Mouse (Mus musculus) midbrain, embryonic 16.5 days (tissue): ENCODE data around the gene Ccdc13. TPM values are rescaled to one million over a fixed set of nuclear protein-coding genes. Genes with fewer than 3 reads are reported as not detected.
A peak's percentile ranks its signal among the peaks of the same experiment; 100 is the strongest.

ENCODE experiments used
- ATAC-seq: fragments of 200-750 bp; cut with Nextera tagmentation; 2 replicates; pipeline ENCODE4 v1.8.0; 2017; ENCODE audit warnings: moderate TSS enrichment
- H3K27ac ChIP-seq: fragments of 300-500 bp; sonication (generic); 2 replicates; pipeline ENCODE4 v1.5.1; 2014; ENCODE audit warnings: mild to moderate bottlenecking, low read length, mixed read lengths
- H3K27me3 ChIP-seq: fragments of 300-500 bp; sonication (generic); 2 replicates; pipeline ENCODE4 v1.6.1; 2014; ENCODE audit warnings: low read depth, low read length, mixed read lengths; ENCODE audit not compliant: control insufficient read depth, insufficient read depth
- H3K36me3 ChIP-seq: fragments of 300-500 bp; sonication (generic); 2 replicates; pipeline ENCODE4 v1.6.1; 2014; ENCODE audit warnings: mild to moderate bottlenecking, low read length, moderate library complexity, mixed read lengths; ENCODE audit not compliant: control insufficient read depth, insufficient read depth
- H3K4me1 ChIP-seq: fragments of 300-500 bp; sonication (generic); 2 replicates; pipeline ENCODE4 v1.6.1; 2014; ENCODE audit warnings: mild to moderate bottlenecking, low read length, mixed read lengths; ENCODE audit not compliant: control insufficient read depth, insufficient read depth
- H3K4me2 ChIP-seq: fragments of 300-500 bp; sonication (generic); 2 replicates; pipeline ENCODE4 v1.6.1; 2014; ENCODE audit warnings: mild to moderate bottlenecking, low read length, mixed read lengths
- H3K4me3 ChIP-seq: fragments of 300-500 bp; sonication (generic); 2 replicates; pipeline ENCODE4 v1.5.1; 2014; ENCODE audit warnings: low read depth, mild to moderate bottlenecking, low read length, moderate library complexity, mixed read lengths
- H3K9ac ChIP-seq: fragments of 300-500 bp; sonication (generic); 2 replicates; pipeline ENCODE4 v1.6.1; 2014; ENCODE audit warnings: low read depth, low read length, mixed read lengths
- H3K9me3 ChIP-seq: fragments of 300-500 bp; sonication (generic); replicated peaks from 2 replicates; pipeline ENCODE4 v1.6.1; 2014; ENCODE audit warnings: mild to moderate bottlenecking, low read length, mixed read lengths; ENCODE audit not compliant: control insufficient read depth, poor library complexity, severe bottlenecking
- WGBS: fragments of 180-500 bp; shearing (Covaris S2); extraction: QIAGEN DNeasy Blood & Tissue Kit; methylation state at CpG from one replicate; pipeline ENCODE4 v1.1.7; 2014; 5-methylcytosine and 5-hydroxymethylcytosine counted together
- polyA plus RNA-seq: library from polyadenylated mRNA; unstranded; fragments of >200 nt; fragmentation: Nextera tagmentation; extraction: Ambion mirVana; gene quantifications from 2 replicates; pipeline ENCODE4 v1.2.1, GENCODE M21; 2015

Ccdc13 gene
- polyA plus RNA-seq, 1 experiment from 2014 or later = 5.1 TPM

- WGBS = under 1% methylated on average over 36 of the region's 39 CpGs
- Histone ChIP-seq H3K36me3 (no peaks in the 10 kb centered on the region), H3K9me3 (no peaks in the 10 kb centered on the region), H3K9ac (peak overlapping the region; percentile 85), H3K27ac (peak overlapping the region; percentile 93), H3K4me2 (peak overlapping the region; percentile 76), H3K4me1 (peaks cover 8% of the 10 kb centered on the region), H3K27me3 (no peaks in the 10 kb centered on the region), H3K4me3 (peak overlapping the region; percentile 76)
- no peak; the same call in none of the 2 replicates for ATAC-seq
These were observed 17.6 kb upstream of the Ccdc13 start for GRCm38 (mm10) chr9:121856649-121857416.

GRCm38 (mm10) chr9:121854246-121854645, 15.0 kb upstream of the Ccdc13 start:
- Histone ChIP-seq H3K4me3 (no peak overlapping the region), H3K27ac (no peak overlapping the region), H3K4me2 (no peak overlapping the region), H3K9ac (no peak overlapping the region), H3K36me3 (peaks cover 2% of the 10 kb centered on the region; the same call in 1 of the 2 replicates), H3K27me3 (no peaks in the 10 kb centered on the region), H3K9me3 (no peaks in the 10 kb centered on the region), H3K4me1 (peaks cover 8% of the 10 kb centered on the region)
- no peak for ATAC-seq
- WGBS = 93% methylated on average over 3 of the region's 3 CpGs

DNA sequence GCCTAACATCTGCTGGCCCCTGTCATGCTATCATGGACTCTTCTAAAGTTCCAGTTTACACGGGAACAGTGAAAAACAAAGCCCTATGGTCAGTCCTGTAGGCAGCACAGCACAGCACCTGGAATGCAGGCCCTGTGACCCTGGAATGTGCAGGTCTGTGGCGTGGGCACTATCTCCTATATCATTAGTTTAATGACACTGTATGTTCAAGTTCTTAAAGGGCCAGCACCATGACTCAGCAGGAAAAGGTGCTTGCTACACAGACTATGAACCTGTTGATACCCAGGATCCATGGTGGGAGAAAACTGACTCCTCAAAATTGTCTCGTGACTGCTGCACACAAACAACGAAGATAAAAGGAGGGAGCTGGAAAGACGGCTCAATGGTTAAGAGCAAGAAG, 8.6 kb upstream of the Ccdc13 start:
- H3K4me2 ChIP-seq = no peak overlapping the region
- WGBS = 86% methylated on average over 5 of the region's 5 CpGs
- no peaks in the 10 kb centered on the region for H3K27me3 ChIP-seq
- no peak for ATAC-seq
- H3K4me3 ChIP-seq = no peak overlapping the region
- peaks cover 8% of the 10 kb centered on the region for H3K36me3 ChIP-seq
- no peak overlapping the region for H3K9ac ChIP-seq
- no peak overlapping the region for H3K27ac ChIP-seq
- H3K9me3 ChIP-seq = no peaks in the 10 kb centered on the region
- peaks cover 2% of the 10 kb centered on the region; the same call in 1 of the 2 replicates for H3K4me1 ChIP-seq

GRCm38 (mm10) chr9:121847138-121847537, 7.9 kb upstream of the Ccdc13 start:
- Histone ChIP-seq H3K36me3 (peaks cover 8% of the 10 kb centered on the region), H3K27ac (no peak overlapping the region), H3K4me2 (no peak overlapping the region), H3K9ac (no peak overlapping the region), H3K9me3 (no peaks in the 10 kb centered on the region), H3K4me1 (peaks cover 2% of the 10 kb centered on the region; the same call in 1 of the 2 replicates), H3K27me3 (no peaks in the 10 kb centered on the region), H3K4me3 (no peak overlapping the region)
- ATAC-seq = no peak
- 92% methylated on average over 4 of the region's 4 CpGs for WGBS

- Histone ChIP-seq H3K27ac (no peak overlapping the region), H3K4me1 (peaks cover 2% of the 10 kb centered on the region; the same call in 1 of the 2 replicates), H3K4me3 (no peak overlapping the region), H3K4me2 (no peak overlapping the region), H3K9ac (no peak overlapping the region), H3K36me3 (peaks cover 8% of the 10 kb centered on the region), H3K27me3 (no peaks in the 10 kb centered on the region), H3K9me3 (no peaks in the 10 kb centered on the region)
- ATAC-seq = peak; percentile 60; the same call in 1 of the 2 replicates
- WGBS = 55% methylated on average over 10 of the region's 10 CpGs
These were observed 7.4 kb upstream of the Ccdc13 start for GRCm38 (mm10) chr9:121846526-121847118.

DNA sequence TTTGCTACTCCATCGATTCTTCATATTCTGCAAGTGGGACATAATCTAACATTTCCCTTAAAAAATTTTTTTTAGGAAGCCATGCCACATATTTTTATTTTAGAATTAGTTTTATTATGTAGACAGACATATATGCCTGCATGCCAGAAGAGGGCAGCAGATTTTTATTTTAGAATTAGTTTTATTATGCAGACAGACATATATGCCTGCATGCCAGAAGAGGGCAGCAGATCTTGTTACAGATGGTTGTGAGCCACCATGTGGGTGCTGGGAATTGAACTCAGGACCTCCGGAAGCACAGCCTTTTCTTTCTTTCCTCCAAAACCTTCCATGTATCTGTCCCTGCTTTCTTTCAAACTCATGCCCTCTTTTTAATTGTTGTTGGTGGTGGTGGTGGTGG, 3.7 kb upstream of the Ccdc13 start:
- no peaks in the 10 kb centered on the region for H3K27me3 ChIP-seq
- no peak overlapping the region for H3K9ac ChIP-seq
- no peaks in the 10 kb centered on the region for H3K9me3 ChIP-seq
- H3K4me2 ChIP-seq = no peak overlapping the region
- H3K27ac ChIP-seq = no peak overlapping the region
- ATAC-seq = no peak
- 0 out of 2 replicates have a peak, but pooled peaks cover 3% of the 10 kb centered on the region for H3K36me3 ChIP-seq
- no peak overlapping the region for H3K4me3 ChIP-seq
- WGBS = 97% methylated on average over 2 of the region's 2 CpGs
- peaks cover 5% of the 10 kb centered on the region; the same call in 1 of the 2 replicates for H3K4me1 ChIP-seq

DNA sequence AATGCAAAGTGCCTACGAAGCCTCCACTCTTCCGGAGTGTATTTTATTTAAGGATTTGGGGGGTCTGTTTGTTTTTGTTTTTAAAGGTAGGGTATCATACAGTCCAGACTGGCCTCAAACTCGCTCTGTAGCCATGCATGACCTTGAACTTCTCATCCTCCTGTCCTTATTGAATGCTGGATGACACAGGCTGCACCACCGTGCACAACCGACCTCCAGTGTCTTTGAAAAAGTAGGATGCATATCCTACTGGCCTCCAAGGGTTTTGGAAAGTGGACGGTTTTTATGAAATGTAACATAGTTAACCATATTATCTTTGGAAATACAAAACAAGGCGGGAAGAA, 333 bp upstream of the Ccdc13 start:
- H3K27ac ChIP-seq = no peak overlapping the region
- H3K36me3 ChIP-seq = no peaks in the 10 kb centered on the region
- peak overlapping the region; percentile 48 for H3K4me3 ChIP-seq
- 30% methylated on average over 7 of the region's 7 CpGs for WGBS
- peaks cover 3% of the 10 kb centered on the region; the same call in 1 of the 2 replicates for H3K4me1 ChIP-seq
- no peaks in the 10 kb centered on the region for H3K9me3 ChIP-seq
- H3K9ac ChIP-seq = peak overlapping the region; percentile 47
- peak; percentile 66 for ATAC-seq
- H3K27me3 ChIP-seq = no peaks in the 10 kb centered on the region
- peak overlapping the region; percentile 54 for H3K4me2 ChIP-seq

GRCm38 (mm10) chr9:121838008-121838407, 1.3 kb downstream of the Ccdc13 start:
- no peak overlapping the region for H3K4me2 ChIP-seq
- no peak for ATAC-seq
- H3K9ac ChIP-seq = no peak overlapping the region
- no peaks in the 10 kb centered on the region for H3K36me3 ChIP-seq
- H3K4me3 ChIP-seq = no peak overlapping the region
- H3K9me3 ChIP-seq = no peaks in the 10 kb centered on the region
- H3K4me1 ChIP-seq = peaks cover 3% of the 10 kb centered on the region; the same call in 1 of the 2 replicates
- H3K27me3 ChIP-seq = no peaks in the 10 kb centered on the region
- H3K27ac ChIP-seq = no peak overlapping the region
- WGBS = 94% methylated on average over 6 of the region's 6 CpGs

- H3K27ac ChIP-seq = no peak overlapping the region
- H3K9ac ChIP-seq = no peak overlapping the region
- no peaks in the 10 kb centered on the region for H3K27me3 ChIP-seq
- no peak for ATAC-seq
- no peak overlapping the region for H3K4me3 ChIP-seq
- H3K9me3 ChIP-seq = no peaks in the 10 kb centered on the region
- no peaks in the 10 kb centered on the region for H3K36me3 ChIP-seq
- WGBS = 84% methylated on average over 11 of the region's 11 CpGs
- no peaks in the 10 kb centered on the region for H3K4me1 ChIP-seq
- no peak overlapping the region for H3K4me2 ChIP-seq
These were observed 5.4 kb downstream of the Ccdc13 start for GRCm38 (mm10) chr9:121833825-121834224.
